Mouse (Mus musculus) ES-E14 (cell line): ENCODE measurements around the gene Trpt1.

Experiments used
- CHD2 ChIP-seq: IDR thresholded peaks from 2 replicates; pipeline ENCODE4 v1.6.1; 2014; ENCODE audit warnings: mild to moderate bottlenecking, low read depth, low read length, inconsistent platforms
- ZC3H11A ChIP-seq: IDR thresholded peaks from 2 replicates; pipeline ENCODE4 v1.6.1; 2012; ENCODE audit warnings: low read depth, mild to moderate bottlenecking, inconsistent platforms, low read length, borderline replicate concordance

DNA sequence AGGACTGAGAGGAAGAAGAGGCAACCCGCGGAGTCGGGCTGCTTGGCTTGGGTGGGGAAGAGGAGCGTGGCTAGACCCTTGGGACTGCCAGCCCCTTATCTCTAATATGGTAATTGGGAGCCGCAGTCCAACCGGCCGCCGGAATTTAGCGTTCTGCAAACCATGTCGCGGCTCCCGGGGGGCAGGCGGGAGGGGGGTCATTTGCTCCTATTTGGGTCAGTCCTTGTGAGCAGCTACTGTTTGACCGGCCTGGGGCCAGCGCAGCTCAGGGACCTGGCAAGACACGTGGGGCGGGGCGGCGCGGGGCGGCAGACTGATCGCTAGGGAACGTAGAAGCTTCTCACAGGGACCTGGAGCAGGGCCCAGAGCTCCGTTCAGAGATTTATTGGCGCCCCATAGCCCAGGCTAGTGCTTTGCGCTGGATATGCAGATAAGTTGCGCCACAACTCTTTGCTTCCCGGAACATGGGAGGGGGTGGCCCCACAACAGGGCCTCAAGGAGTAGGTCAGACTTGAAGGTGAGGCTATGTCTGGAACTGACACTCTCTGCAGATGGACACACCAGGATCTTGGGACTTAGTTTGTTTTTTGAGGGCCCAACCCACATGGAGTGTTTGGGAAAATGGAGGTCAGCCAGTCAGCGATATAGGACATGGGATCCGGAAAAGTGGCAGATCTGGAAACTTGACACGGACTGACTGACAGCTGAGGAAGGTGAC, 43.8 kb upstream of the Trpt1 start:
- TF ChIP-seq ZC3H11A: no peak
- TF ChIP-seq CHD2: no peak
